Mouse (Mus musculus): Measurements from ENCODE around the gene Plekhb1. TPM values are rescaled to one million over a fixed set of nuclear protein-coding genes. Genes with fewer than 3 reads are reported as not detected.

Plekhb1 gene
- polyA plus RNA-seq, 1 experiment from 2014 or later = 4.7 TPM

DNA sequence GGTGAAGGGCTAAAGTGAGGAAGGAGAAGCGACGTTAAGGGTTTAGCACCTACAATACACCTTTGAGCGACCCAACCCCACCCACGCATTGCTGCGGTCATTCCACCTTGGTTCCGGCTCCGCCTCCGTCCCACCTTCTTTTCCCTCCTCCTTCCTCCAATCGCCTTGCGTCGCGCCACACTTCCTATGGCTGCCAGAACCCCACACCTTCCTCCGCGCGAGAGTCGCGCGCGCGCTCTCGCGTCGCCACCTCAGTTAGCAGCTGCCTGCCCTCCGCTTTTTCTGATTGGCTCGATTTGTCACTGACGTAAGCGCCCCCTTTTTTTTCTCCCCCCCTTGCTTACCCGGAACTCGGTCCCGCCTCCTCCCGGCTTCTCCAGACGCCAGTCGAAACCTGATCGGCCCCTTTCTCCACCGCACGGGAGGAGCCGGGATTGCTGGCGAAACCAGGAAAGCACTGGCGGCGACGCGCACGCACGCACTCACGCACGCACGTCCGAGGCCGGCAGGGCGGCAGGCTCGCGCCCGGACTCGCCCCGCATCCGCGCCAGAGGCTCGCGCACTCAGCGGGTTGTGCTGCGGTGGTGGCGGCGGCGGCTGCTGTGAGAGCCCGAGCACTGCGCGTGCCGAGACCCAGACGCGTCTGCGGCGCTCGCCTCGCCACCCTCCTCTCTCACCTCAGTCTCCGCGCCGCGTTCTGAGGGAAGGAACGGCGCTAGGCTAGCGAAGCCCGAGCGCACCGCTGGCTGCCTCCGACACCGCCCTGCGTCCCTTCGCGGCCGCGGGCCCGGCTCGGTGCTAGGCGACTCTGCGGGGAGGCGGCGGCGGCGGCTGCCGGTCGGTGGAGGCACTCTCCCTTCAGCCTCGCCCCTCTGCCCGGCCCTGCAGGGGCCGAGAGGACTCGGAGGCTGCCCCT is 54.7 kb downstream of the Plekhb1 start, which contains the start of gene Rab6a:
TSS of gene Rab6a (plus strand) at position 197 of the 916 bp plus-strand sequence.
- Histone ChIP-seq H3K4me1 (peaks cover 25% of the 10 kb centered on the region), H3K27me3 (replicated peaks; ENCODE audit: low read depth, poor library complexity, severe bottlenecking) (no peaks in the 10 kb centered on the region), H3K27ac (replicated peaks) (peak within 1 kb of the TSS; percentile 99), H3K9me3 (no peaks in the 10 kb centered on the region), H3K4me3 (peak within 1 kb of the TSS; percentile 100), H3K36me3 (replicated peaks) (no peaks in the 10 kb centered on the region)
- under 1% methylated on average over 105 of the region's 105 CpGs for WGBS
- peak; percentile 99 for DNase-seq (ENCODE audit: low spot score)

DNA sequence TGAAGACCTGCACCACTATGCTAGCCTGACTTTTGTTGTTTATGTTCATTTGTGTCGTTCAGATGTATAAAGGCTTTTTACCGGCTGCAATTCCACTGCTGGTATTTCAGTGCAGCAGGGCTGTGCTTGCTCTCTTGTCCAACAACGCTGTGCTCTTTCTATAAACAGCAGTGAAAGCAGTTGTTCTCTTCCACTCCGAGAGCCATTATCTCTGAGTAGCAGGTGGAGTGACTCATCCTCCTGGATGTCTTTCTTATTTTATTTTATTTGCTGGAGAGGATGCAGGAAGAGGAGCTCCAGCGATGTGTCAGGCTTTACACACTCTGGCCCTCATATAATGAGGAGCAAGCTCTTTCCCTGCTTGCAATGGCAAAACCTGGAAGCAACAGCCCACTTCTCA is 62.0 kb downstream of the Plekhb1 start:
- no peaks in the 10 kb centered on the region for H3K27me3 ChIP-seq (replicated peaks; ENCODE audit: low read depth, poor library complexity, severe bottlenecking)
- no peaks in the 10 kb centered on the region for H3K36me3 ChIP-seq (replicated peaks)
- 82% methylated on average over 5 of the region's 5 CpGs for WGBS

GRCm38 (mm10) chr7:100593349-100593748 is 68.9 kb downstream of the Plekhb1 start:
- Histone ChIP-seq H3K4me1 (peaks cover 4% of the 10 kb centered on the region; the same call in 1 of the 2 replicates), H3K4me3 (no peak overlapping the region), H3K27me3 (replicated peaks; ENCODE audit: low read depth, poor library complexity, severe bottlenecking) (no peaks in the 10 kb centered on the region), H3K9me3 (no peaks in the 10 kb centered on the region), H3K27ac (replicated peaks) (no peak overlapping the region), H3K36me3 (replicated peaks) (no peaks in the 10 kb centered on the region)
- DNase-seq (ENCODE audit: low spot score) = no peak

More for the DNA sequence above, 62.0 kb downstream of the Plekhb1 start:
- DNase-seq (ENCODE audit: low spot score) = no peak
- Histone ChIP-seq H3K4me1 (no peaks in the 10 kb centered on the region), H3K4me3 (no peak overlapping the region), H3K9me3 (0 out of 2 replicates have a peak, but pooled peaks cover 2% of the 10 kb centered on the region), H3K27ac (replicated peaks) (no peak overlapping the region)

Other genes starting within 250 kb of the Plekhb1 start
- 0.11 TPM in 1 of 2 replicates, not detected in the other for gene Ucp3, start 189.4 kb downstream of the Plekhb1 start, polyA plus RNA-seq (2016; fragmentation: Nextera tagmentation; extraction: Ambion mirVana)
- gene Ucp2, start 169.1 kb downstream of the Plekhb1 start, polyA plus RNA-seq (2016; fragmentation: Nextera tagmentation; extraction: Ambion mirVana) = 101 and 105 TPM in 2 replicates
- gene Dnajb13, start 147.5 kb downstream of the Plekhb1 start, polyA plus RNA-seq (2016; fragmentation: Nextera tagmentation; extraction: Ambion mirVana) = 0.27 and 0.38 TPM in 2 replicates
- 17.8 and 19.3 TPM in 2 replicates for gene Coa4, start 125.3 kb downstream of the Plekhb1 start, polyA plus RNA-seq (2016; fragmentation: Nextera tagmentation; extraction: Ambion mirVana)
- 92.1 and 92.3 TPM in 2 replicates for gene Rab6a, start 55.0 kb downstream of the Plekhb1 start, polyA plus RNA-seq (2016; fragmentation: Nextera tagmentation; extraction: Ambion mirVana)
- gene Mrpl48, start 54.1 kb downstream of the Plekhb1 start, polyA plus RNA-seq (2016; fragmentation: Nextera tagmentation; extraction: Ambion mirVana) = 56.6 and 58.2 TPM in 2 replicates
- gene Fam168a, start 44.2 kb upstream of the Plekhb1 start, polyA plus RNA-seq (2016; fragmentation: Nextera tagmentation; extraction: Ambion mirVana) = 30.3 and 31.6 TPM in 2 replicates
- 4.8 and 5.2 TPM in 2 replicates for gene Relt, start 201.0 kb upstream of the Plekhb1 start, polyA plus RNA-seq (2016; fragmentation: Nextera tagmentation; extraction: Ambion mirVana)

All from embryonic facial prominence, embryonic 10.5 days (tissue).